Mouse (Mus musculus) midbrain, embryonic 16.5 days (tissue): ENCODE measurements around the gene Flii. TPM values are rescaled to one million over a fixed set of nuclear protein-coding genes. Genes with fewer than 3 reads are reported as not detected.

Source experiments
- ATAC-seq: fragments of 200-750 bp; cut with Nextera tagmentation; 2 replicates; pipeline ENCODE4 v1.8.0; 2017; ENCODE audit warnings: moderate TSS enrichment
- H3K27ac ChIP-seq: fragments of 300-500 bp; sonication (generic); 2 replicates; pipeline ENCODE4 v1.5.1; 2014; ENCODE audit warnings: mild to moderate bottlenecking, low read length, mixed read lengths
- H3K27me3 ChIP-seq: fragments of 300-500 bp; sonication (generic); 2 replicates; pipeline ENCODE4 v1.6.1; 2014; ENCODE audit warnings: low read depth, low read length, mixed read lengths; ENCODE audit not compliant: control insufficient read depth, insufficient read depth
- H3K36me3 ChIP-seq: fragments of 300-500 bp; sonication (generic); 2 replicates; pipeline ENCODE4 v1.6.1; 2014; ENCODE audit warnings: mild to moderate bottlenecking, low read length, moderate library complexity, mixed read lengths; ENCODE audit not compliant: control insufficient read depth, insufficient read depth
- H3K4me1 ChIP-seq: fragments of 300-500 bp; sonication (generic); 2 replicates; pipeline ENCODE4 v1.6.1; 2014; ENCODE audit warnings: mild to moderate bottlenecking, low read length, mixed read lengths; ENCODE audit not compliant: control insufficient read depth, insufficient read depth
- H3K4me2 ChIP-seq: fragments of 300-500 bp; sonication (generic); 2 replicates; pipeline ENCODE4 v1.6.1; 2014; ENCODE audit warnings: mild to moderate bottlenecking, low read length, mixed read lengths
- H3K4me3 ChIP-seq: fragments of 300-500 bp; sonication (generic); 2 replicates; pipeline ENCODE4 v1.5.1; 2014; ENCODE audit warnings: low read depth, mild to moderate bottlenecking, low read length, moderate library complexity, mixed read lengths
- H3K9ac ChIP-seq: fragments of 300-500 bp; sonication (generic); 2 replicates; pipeline ENCODE4 v1.6.1; 2014; ENCODE audit warnings: low read depth, low read length, mixed read lengths
- H3K9me3 ChIP-seq: fragments of 300-500 bp; sonication (generic); replicated peaks from 2 replicates; pipeline ENCODE4 v1.6.1; 2014; ENCODE audit warnings: mild to moderate bottlenecking, low read length, mixed read lengths; ENCODE audit not compliant: control insufficient read depth, poor library complexity, severe bottlenecking
- WGBS: fragments of 180-500 bp; shearing (Covaris S2); extraction: QIAGEN DNeasy Blood & Tissue Kit; methylation state at CpG from one replicate; pipeline ENCODE4 v1.1.7; 2014; 5-methylcytosine and 5-hydroxymethylcytosine counted together
- polyA plus RNA-seq: library from polyadenylated mRNA; unstranded; fragments of >200 nt; fragmentation: Nextera tagmentation; extraction: Ambion mirVana; gene quantifications from 2 replicates; pipeline ENCODE4 v1.2.1, GENCODE M21; 2015

The Flii gene
- polyA plus RNA-seq, 1 experiment from 2014 or later = 79.2 TPM

DNA sequence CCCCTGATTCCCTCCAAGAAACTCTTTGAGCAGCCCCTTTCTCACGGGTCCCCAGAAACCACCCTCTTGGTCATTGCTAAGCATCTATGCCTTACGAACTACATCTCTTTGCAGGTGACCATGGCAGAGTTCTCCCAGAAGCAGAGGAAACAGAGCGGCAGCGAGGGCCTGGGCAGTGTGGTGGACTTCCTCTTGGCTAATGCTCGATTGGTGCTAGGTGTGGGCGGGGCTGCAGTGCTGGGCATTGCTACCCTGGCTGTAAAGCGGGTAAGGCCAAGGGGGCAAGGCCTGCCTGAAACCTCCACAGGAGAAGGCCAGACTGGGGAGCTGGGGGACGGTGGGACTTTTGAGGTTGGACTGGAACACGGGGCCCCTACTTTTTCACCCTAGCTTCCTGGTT, 3.1 kb upstream of the Flii start:
- Histone ChIP-seq H3K36me3 (peaks cover 6% of the 10 kb centered on the region; the same call in 1 of the 2 replicates), H3K4me1 (peaks cover 20% of the 10 kb centered on the region), H3K27ac (no peak overlapping the region), H3K27me3 (no peaks in the 10 kb centered on the region), H3K9me3 (no peaks in the 10 kb centered on the region), H3K4me3 (no peak overlapping the region), H3K4me2 (no peak overlapping the region), H3K9ac (no peak overlapping the region)
- no peak for ATAC-seq
- WGBS = 88% methylated on average over 9 of the region's 9 CpGs

DNA sequence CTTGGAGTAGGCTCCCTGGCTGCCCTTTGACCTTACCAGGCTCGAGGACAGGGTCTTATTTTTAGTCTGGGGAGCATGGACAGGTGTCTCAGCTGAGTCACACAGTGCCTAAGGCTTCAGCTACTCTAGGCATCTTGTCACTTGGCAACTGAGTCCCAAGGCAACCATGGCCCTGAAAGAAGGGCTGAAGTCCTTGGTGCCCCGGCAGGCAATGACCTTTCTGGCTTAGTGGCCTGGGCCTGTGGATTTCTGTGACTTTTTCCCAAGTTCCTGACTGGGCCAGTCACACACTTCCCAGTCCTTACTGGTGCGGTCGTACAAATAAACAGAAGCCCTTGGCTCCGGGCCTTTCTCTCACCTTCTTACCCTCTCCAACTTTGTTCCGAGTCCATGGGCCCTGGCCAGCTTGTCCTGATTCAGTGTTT, 2.2 kb upstream of the Flii start:
- 80% methylated on average over 6 of the region's 6 CpGs for WGBS
- Histone ChIP-seq H3K4me2 (peak overlapping the region; percentile 50), H3K36me3 (peaks cover 9% of the 10 kb centered on the region), H3K9me3 (no peaks in the 10 kb centered on the region), H3K27ac (no peak overlapping the region), H3K27me3 (no peaks in the 10 kb centered on the region), H3K4me3 (peak overlapping the region; percentile 87), H3K4me1 (peaks cover 20% of the 10 kb centered on the region), H3K9ac (no peak overlapping the region)
- ATAC-seq = no peak

DNA sequence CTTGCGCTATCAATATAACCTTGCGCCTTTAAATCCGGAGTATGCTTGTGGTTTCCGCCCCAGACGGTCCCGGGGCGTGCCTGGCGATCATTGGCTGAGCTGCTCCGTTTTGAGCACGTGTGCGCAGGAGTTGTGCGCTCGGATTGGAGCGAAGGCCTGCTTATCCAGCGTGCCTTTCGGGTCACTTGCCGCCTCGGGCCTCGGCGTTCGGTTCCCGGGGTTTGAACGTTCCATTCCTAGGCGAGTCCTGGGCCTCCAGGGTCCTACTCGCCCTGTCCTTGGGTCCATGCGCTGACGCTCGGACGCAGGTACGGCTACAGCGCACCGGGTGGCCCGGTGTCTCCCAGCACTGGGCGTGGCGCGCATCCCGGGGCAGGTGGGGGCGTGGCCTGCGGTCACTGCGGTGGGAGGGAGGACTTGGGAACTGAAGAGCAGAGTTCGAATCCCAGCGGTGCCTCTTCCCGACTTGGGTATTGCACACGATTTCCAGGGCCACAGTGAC, 1.2 kb upstream of the Flii start, which contains the start of gene Mief2:
Mief2 (plus strand) TSS at position 139 of the 502 bp plus-strand sequence.
- no peaks in the 10 kb centered on the region for H3K9me3 ChIP-seq
- H3K27me3 ChIP-seq = no peaks in the 10 kb centered on the region
- H3K4me2 ChIP-seq = peak within 1 kb of the TSS; percentile 84
- peak within 1 kb of the TSS; percentile 87 for H3K4me3 ChIP-seq
- peak within 1 kb of the TSS; percentile 91 for H3K27ac ChIP-seq
- under 1% methylated on average over 44 of the region's 44 CpGs for WGBS
- peak within 1 kb of the TSS; percentile 95 for H3K9ac ChIP-seq
- H3K4me1 ChIP-seq = peaks cover 20% of the 10 kb centered on the region
- H3K36me3 ChIP-seq = peaks cover 12% of the 10 kb centered on the region
- peak; percentile 95 for ATAC-seq

DNA sequence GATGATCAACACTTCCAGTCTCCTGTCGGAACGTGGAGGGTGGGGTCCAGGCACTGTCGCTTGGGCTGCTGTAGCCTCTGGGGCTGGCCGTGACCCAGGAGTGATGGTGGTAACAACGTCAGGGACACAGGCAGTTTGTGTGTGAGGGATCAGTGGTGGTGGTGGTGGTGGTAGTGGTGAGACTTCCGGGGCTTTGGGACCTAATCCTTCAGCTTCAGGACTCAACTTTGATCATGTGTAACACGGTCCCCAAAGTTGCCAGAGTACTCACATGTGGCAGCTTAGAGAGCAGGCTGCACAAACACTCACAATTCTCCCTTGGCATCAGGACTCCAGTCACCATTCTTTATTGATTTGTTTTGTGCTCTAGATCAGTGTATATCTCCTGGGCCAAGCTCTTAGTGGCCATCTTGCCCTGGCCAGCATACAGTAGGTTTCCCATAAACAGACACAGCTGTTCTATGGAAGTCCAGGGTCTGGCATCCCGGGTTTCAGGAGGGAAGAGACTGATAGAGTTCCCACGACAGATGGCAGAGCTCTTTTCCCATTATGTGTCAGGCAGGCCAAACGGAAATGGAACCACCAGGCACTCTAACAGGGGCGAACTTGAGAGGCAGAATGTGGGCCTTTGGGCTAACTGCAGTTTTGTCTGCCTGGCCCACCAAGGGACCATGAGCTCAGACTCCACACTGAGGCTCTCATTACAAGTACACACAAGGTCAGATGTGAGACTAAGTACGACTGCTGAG, 503 bp upstream of the Flii start:
- Histone ChIP-seq H3K36me3 (peaks cover 16% of the 10 kb centered on the region), H3K9me3 (no peaks in the 10 kb centered on the region), H3K9ac (peak overlapping the region; percentile 95), H3K4me2 (peak overlapping the region; percentile 84), H3K4me3 (peak overlapping the region; percentile 87), H3K27ac (peak overlapping the region; percentile 91), H3K27me3 (no peaks in the 10 kb centered on the region), H3K4me1 (peaks cover 20% of the 10 kb centered on the region)
- ATAC-seq = peak; percentile 9
- 7% methylated on average over 12 of the region's 12 CpGs for WGBS

DNA sequence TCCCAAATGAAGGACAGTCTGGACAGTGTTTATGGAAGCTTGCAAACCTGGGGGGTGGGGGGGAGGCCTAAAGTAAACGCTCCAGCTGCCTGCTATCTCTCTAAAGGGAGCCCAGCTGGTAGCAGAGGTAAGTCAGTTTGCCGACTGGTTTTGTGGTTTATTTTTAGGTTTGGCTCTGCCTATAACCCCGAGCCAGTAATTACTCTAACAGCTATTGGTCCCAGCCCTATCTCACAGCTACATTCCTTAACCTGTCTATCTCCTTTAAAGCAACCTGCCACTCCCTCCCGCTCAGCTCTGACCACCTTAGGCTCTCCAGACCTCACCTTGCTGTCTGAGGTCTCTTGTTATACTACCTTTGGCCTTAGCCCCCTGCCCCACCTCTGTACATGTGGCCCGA, 7.8 kb downstream of the Flii start:
- Histone ChIP-seq H3K27ac (no peak overlapping the region), H3K9ac (no peak overlapping the region), H3K9me3 (no peaks in the 10 kb centered on the region), H3K4me1 (no peaks in the 10 kb centered on the region), H3K4me2 (no peak overlapping the region), H3K4me3 (no peak overlapping the region), H3K36me3 (peaks cover 73% of the 10 kb centered on the region), H3K27me3 (no peaks in the 10 kb centered on the region)
- WGBS = 93% methylated on average over 5 of the region's 5 CpGs
- ATAC-seq = no peak

DNA sequence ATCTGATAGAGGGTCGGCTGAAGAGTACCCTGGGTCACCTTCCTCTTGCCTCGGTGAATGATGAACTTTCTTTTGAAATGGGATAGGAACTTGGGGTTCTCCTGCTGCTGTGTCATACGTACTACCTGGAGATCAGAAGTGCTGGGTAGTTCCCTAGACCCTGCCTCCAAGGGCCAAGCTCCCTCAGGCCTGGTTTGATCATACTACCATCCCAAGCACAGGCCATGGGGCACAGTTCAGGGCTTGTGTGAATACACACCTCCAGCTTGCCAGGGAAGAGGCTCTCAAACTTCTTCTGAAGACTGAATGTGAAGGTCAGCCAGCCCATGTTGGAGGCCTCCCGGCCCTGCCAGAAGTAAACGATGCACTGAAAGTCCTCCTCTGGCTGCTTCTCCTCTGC, 11.2 kb downstream of the Flii start:
- no peak overlapping the region for H3K27ac ChIP-seq
- no peaks in the 10 kb centered on the region for H3K9me3 ChIP-seq
- no peak overlapping the region for H3K4me3 ChIP-seq
- H3K27me3 ChIP-seq = no peaks in the 10 kb centered on the region
- peaks cover 82% of the 10 kb centered on the region for H3K36me3 ChIP-seq
- WGBS = 84% methylated on average over 5 of the region's 5 CpGs
- ATAC-seq = no peak
- no peaks in the 10 kb centered on the region for H3K4me1 ChIP-seq
- H3K4me2 ChIP-seq = no peak overlapping the region
- no peak overlapping the region for H3K9ac ChIP-seq

DNA sequence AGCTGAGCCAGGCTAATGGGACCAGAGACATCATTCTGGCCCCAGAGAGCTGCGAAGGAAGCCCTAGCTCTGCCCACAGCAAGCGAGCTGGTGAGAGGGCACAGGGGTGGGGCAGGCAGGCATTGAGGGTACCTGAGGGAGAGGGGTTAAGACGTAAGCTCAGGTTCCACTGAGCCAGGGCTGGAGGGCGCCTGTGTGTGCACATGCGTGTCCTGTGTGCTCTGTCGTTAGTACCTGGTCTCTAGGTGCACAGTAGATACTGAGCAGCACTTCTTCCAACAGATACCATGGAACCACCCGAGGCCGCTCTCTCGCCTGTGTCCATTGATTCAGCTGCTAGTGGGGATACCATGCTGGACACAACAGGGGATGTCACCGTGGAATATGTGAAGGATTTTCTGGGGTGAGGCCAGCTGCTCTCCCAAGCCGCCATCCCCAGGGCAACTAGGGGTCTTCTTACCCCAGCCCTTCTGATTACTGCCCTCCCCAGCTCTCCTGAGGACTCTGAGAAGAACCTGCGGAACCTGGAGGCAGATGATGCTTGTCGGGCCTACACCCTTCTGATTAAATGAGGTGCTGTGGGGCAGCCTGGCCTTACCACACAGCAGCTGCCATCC, 14.3 kb downstream of the Flii start:
- 95% methylated on average over 13 of the region's 13 CpGs for WGBS
- no peak overlapping the region for H3K4me3 ChIP-seq

DNA sequence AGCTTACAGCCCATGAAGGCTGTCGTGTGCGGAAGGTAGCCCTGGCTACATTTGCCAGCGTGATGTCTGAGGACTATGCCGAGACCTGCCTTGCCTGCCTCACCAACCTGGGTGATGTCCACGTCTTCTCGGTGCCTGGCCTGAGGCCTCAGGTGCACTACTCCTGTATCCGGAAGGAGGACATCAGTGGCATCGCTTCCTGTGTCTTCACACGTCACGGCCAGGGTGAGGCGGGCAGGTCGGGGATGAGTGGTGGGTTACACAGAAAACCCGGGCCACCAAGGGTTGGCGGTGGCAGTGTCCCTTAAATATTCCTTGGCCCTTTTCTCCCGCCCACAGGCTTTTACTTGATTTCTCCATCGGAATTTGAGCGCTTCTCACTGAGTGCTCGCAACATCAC, 15.0 kb downstream of the Flii start:
- ATAC-seq = no peak
- H3K4me3 ChIP-seq = no peak overlapping the region
- no peak overlapping the region for H3K27ac ChIP-seq
- H3K9ac ChIP-seq = no peak overlapping the region
- 96% methylated on average over 18 of the region's 18 CpGs for WGBS
- H3K9me3 ChIP-seq = no peaks in the 10 kb centered on the region
- H3K4me1 ChIP-seq = no peaks in the 10 kb centered on the region
- H3K27me3 ChIP-seq = no peaks in the 10 kb centered on the region
- no peak overlapping the region for H3K4me2 ChIP-seq
- H3K36me3 ChIP-seq = peaks cover 88% of the 10 kb centered on the region

More for the DNA sequence above, 14.3 kb downstream of the Flii start:
- Histone ChIP-seq H3K9ac (no peak overlapping the region), H3K27me3 (no peaks in the 10 kb centered on the region), H3K4me2 (no peak overlapping the region), H3K9me3 (no peaks in the 10 kb centered on the region), H3K4me1 (no peaks in the 10 kb centered on the region), H3K36me3 (peaks cover 85% of the 10 kb centered on the region), H3K27ac (no peak overlapping the region)
- no peak for ATAC-seq

DNA sequence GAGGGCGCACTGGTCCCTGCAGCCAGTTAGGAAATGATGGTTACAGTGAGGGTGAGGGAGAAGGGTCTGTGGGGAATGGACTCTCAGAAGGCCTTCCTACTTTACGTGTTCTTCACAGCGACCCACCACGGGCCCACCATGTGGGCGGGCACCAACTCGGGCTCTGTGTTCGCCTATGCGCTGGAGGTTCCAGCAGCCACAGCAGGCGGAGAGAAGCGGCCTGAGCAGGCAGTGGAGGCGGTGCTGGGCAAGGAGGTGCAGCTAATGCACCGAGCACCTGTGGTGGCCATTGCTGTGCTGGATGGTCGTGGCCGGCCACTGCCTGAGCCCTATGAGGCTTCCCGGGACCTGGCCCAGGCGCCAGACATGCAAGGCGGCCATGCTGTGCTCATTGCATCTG, 15.8 kb downstream of the Flii start:
- Histone ChIP-seq H3K36me3 (peaks cover 86% of the 10 kb centered on the region), H3K27ac (no peak overlapping the region), H3K9me3 (no peaks in the 10 kb centered on the region), H3K4me2 (no peak overlapping the region), H3K4me1 (no peaks in the 10 kb centered on the region), H3K27me3 (no peaks in the 10 kb centered on the region), H3K4me3 (no peak overlapping the region), H3K9ac (no peak overlapping the region)
- ATAC-seq = no peak
- 94% methylated on average over 17 of the region's 17 CpGs for WGBS
